Mouse (Mus musculus) lung, postnatal 25 days (tissue): ENCODE results near the gene Tyrobp.

Experiments used
- DNase-seq: peaks from one replicate; pipeline ENCODE4 v3.0.0; 2022; ENCODE audit warnings: low spot score

Gene Tyrobp

DNA sequence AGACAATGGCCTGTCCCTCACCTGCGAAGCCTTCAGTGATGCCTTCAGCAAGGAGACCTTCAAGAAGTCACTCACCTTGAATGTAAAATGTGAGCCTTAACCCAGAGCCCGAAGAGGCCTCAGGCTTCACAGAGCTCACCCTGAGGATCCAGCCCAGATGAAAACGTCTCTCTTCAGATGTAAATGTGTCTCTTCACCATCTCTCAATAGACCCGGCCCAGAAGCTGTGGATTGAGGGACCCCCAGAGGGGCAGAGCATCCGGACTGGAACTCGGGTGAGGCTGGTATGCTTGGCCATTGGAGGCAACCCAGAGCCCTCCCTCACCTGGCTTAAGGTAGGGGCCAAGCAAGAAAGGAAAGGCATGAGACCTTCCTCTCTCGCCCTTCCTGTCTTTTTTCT, 50.0 kb downstream of the Tyrobp start:
- no peak for DNase-seq

DNA sequence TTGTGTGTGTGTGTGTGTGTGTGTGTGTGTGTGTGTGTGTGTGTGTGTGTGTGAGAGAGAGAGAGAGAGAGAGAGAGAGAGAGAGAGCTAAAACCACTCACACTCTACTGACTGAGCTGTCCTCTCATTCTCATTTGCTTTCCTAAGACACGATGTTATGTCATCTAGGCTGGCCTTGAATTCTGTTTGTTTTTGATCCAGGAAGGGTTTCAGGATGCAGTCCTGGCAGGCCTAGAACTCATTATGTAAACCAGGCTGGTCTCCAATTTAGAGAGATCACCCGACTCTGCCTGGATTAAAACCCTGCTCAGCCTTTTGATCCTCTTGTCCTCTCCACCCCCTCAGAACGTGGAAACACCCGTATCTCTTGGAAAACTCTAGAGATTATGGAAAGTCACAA, 50.4 kb downstream of the Tyrobp start:
- no peak for DNase-seq

- no peak for DNase-seq
Measured at GRCm38 (mm10) chr7:30464816-30465300, 51.3 kb downstream of the Tyrobp start.
